Mouse (Mus musculus) urinary bladder, postnatal 36 days (tissue): ENCODE results near the gene Sox13.
A peak's percentile ranks its signal among the peaks of the same experiment; 100 is the strongest.

Source experiments
- DNase-seq, 2 experiments: peaks; one replicate each; pipeline ENCODE4 v3.0.0; 2022; ENCODE audit warnings: low spot score in 2 of 2, mixed read lengths in 1 of 2

The Sox13 gene

DNA sequence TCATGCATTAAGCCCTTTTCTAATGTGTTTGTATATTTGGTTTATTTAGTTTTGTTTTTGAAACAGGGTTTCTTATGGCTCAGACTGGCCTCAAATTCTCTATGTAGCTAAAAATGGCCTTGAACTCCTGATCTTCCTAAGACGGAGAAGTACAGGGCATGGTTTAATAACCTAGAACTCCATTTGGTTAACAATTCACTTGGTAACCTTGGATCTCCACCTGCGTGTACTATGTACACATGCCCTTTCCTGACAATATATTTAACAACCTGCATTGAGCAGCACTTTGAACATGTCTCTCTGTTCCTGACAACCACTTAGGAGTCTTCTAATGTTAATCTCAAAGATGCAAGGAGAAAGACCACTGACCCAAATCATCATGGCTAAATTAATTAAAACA is 7.0 kb upstream of the Sox13 start:
- DNase-seq, result no peak

DNA sequence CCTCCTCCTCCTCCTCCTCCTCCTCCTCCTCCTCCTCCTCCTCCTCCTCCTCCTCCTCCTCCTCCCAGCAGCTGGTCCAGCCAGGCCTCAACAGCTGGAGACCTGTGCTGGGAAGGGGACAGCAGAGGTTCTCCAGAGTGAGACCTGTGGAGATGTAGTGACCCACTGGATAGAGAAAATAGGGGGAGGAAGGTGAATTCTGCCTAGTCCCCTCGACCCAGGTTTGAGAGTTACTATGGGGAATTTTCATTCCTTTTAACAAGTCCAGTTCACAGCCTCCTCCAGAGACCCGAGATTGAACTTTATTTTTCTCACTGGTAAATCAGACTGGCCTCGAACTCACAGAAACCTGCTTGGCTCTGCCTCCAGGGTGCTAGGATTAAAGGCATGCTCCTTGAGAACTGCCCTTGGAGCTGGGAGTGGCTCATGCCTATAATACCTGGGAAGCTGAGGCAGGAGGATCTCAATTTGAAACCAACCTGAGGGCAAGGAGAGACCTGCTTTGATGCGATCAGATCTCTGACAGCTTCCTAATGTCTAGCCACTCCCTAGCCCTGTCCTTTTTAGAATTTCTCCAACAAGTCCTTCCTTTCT is 467 bp upstream of the Sox13 start:
- DNase-seq, result no peak

DNA sequence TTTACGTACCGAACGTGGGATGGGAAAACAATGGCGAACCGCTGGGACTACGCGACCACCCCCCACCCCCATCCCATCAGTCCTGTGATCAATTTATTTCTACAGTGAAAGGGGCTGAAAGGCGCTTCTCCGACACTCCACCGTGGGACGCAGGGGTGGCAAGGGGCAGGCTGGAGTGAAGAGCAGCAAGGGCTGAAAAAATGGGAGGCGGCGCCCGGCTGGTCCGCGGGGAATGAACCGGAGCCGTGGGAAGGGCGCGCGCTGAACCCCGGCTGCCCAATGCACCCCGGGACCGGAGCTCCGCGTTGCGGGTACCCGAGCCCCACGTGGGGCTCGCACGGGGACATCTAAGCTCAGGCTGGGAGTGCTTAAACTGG is 1.0 kb downstream of the Sox13 start:
- DNase-seq, result no peak

DNA sequence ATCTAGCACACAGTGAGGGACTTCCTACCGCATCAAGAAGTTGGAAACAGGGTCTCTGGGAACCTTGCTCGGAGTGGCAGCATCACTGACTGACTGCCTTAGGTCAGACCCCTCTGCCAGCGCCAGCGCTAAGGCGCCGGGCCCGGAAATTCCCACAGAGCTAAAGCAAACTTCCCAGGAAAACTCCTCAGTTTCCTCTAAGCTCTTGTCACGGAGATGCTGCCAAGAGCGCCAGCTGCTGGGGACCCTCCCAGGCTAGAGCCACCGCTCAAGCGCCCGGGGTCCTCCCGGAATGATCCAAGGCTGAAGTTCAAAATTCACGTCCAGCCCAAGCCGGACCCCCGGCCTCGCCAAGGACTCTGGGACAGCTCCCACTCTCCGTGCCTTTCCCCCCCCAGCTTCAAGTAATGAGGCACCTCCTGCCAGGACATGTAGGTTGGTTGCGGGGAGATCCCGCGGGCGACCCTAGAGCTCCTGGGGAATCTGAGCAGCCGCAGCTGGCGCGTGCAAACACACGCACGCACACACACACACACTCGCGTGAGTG is 1.5 kb downstream of the Sox13 start:
- no peak for DNase-seq

DNA sequence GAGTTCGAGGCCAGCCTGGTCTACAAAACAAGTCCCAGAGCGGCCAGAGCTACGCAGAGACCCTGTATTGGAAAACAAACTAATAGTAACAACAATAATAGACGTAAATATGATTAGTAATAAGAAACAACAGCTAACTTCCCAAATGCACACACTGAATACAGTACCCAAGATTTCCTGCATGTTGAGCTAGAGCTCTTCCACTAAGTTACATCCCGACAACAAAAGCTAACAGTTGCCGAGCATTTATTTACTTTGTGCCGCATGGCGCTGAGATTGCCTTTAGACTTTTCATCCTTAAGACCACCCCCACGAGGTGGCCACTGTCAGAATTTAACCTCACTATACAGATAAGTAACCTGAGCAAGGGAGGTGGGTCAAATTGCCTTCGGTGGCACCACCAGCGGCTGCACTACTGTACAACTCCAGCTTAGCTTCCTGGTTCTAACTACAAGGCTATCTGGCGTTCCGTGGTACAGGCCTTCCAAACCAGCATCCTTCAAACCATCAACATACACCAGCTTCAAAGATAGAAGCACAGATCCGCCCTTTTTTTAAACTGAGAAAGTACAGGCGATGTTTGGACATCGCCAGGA is 2.1 kb downstream of the Sox13 start:
- no peak for DNase-seq

DNA sequence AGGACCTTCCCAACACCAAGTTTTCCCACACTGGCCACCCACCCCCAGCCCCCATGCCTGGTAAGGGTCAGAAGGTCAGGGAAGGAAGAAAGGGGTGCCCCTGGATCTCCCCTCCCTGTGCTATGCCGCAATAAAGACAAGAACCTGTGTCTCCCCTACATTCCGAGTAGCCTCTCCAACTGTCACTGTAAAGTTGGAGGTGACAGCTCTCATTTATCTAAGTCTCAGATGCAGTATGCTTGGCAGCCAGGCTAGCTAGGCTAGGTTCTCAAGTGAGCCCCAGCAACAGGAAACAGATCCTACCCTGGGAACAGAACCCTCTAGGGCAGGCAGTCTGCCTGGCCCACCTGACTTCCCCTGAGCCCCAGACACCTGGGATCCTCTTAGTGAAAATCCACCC is 3.1 kb downstream of the Sox13 start:
- DNase-seq, result no peak

DNA sequence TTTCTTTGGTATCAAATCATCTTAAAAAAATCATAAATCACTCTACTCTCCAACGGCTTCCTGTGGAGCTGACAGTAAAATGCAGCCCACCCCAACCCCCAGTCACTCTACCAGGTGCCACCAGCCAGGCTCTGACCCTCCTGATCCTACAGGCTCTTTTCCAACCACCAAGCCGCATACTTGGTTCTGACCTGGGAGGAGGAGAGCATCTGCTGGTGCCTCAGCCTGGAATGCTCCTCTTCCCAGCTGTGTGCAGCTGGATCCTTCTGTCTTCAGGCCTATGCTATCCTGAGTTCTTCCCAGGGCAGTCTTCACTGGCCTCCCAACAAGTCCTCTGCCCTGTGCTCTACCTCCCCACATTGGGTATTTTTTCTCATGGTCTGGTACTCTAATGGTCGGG is 3.7 kb downstream of the Sox13 start:
- DNase-seq, result no peak

DNA sequence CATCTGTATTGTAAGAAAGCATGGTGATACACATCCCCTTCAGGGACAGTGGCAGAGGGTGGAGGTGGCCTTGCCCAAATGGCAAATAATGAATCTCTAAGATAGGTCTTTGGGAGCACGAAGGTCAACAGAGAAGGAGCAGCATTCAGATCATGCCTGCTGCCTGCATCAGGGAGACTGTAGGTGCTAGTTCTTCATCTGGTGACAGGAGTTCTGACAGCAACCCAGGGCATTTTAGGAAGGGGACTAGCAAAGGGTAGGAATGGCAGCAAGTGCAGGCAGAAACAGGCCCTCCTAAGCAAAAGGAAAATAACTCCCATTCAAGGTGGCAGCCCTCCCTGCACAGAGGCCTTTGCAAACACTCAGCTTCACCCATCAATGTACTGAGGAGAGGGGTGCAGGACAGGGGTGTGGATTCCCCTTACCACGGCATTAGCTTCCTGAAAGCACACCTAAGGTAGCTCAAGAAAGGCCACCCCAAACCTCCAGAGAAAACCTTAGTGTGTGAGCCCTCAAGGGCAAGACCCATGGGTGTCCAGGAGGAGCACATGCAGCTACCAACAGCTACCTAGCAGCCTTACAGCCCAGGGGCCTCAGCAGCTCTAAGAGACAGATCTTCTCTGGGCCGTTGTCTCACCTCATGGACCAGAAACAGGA is 4.9 kb downstream of the Sox13 start:
- DNase-seq, result no peak

DNA sequence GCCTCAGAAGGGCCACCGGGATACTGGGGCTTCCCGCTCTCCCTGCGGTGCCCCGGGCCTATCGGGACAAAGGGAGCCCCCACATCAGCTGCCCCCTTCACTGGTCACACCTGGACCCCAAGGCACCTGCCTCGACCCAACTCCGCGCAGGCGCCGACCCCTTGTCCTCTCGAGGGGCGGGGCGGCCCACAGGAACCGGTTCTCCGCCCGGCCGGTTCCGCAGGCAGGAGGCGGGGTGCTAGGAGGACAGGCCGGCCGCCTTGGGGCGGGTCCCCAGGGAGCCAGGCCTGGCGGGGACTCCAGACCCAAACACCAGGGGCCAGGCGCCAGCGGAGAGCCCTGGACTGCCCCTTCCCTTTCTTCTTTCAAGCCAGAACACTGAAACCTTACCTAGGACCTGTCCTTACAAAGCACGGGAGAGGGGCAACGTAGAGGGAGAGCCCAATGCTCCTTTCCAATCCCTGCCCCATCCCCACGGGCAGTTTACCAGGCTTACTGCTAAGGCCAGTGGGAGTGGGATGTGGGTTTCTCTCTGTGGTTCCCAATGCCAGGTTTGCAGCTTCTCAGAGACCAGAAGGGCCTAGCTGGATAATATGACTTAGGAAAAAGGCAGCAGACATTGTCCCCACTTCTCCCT is 5.9 kb downstream of the Sox13 start:
- DNase-seq, result peak; percentile 82 to 89

DNA sequence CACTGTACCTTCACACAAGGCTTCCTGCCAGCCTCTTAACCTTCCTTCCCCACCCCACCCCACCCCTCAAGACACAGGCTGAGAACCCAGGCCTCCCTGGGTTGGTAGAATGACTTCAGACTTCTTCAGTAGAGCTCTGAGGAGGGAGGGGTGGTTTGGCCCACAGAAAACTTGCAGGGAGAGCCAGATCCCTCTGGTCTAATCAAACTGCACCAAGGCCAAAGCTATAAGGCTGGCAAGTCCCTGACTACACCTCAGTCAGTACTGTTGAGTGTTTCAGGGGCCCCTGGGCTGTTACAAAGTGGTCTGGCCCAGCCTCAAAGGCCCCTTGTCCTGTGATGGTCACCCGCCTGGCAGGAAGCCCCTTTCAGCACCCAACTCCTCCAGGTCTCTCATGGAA is 6.6 kb downstream of the Sox13 start:
- no peak for DNase-seq

DNA sequence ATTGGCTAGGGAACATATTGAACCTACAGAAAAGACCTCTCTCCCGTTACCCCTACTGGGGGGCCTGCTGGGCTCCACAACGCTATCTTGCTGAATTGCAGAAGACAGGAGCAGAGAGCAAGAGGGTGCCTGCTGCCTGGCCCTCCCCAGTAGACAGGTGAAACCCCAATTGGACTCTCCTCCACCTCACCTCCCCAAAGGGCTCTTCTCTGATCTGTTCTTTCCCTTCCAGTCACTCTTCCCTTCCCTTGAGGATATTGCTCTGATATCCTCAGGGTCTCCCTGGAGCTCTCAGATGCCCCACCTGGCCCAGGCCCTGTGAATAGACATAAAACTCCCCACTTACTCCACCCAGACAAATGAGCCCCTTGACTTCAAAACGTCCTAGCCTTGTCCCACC is 7.1 kb downstream of the Sox13 start:
- DNase-seq, result no peak

DNA sequence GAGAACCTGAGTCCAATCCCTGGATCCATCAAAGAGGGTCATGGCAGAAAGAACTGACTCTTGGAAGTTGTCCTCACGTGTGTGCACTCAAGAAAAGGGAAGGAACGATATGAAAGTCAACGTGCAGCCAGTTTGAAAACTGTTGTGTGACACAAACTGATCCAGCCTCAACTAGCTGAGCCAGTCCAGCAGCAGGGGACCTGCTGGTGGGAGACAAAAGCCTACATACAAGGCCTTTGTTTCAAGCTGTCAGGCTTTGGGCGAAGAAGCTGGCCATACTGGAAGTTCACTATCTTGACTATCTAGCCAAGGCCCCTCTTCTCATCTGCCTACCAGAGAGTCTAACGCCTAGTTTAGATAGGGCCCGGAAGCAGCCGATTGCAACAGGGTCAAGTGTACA is 7.7 kb downstream of the Sox13 start:
- no peak for DNase-seq

DNA sequence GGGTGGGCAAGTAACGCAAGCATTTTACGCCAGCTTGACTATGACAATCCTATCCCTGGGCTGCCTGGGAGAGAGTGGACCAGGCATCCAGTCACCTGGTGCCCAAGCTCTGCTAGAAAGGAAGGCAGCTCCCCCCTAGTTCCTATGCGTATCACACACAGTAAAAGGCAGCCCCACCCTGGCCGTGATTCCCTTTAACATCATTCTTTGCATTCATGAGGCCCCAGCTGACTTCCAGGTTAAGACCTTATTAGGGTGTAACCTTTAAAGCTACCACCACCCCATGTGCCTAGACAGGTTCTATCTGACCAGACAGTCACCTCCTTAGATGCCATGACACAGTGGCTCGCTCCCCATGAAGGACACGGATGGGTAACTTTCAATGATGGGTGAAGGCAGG is 8.7 kb downstream of the Sox13 start:
- DNase-seq, result no peak

DNA sequence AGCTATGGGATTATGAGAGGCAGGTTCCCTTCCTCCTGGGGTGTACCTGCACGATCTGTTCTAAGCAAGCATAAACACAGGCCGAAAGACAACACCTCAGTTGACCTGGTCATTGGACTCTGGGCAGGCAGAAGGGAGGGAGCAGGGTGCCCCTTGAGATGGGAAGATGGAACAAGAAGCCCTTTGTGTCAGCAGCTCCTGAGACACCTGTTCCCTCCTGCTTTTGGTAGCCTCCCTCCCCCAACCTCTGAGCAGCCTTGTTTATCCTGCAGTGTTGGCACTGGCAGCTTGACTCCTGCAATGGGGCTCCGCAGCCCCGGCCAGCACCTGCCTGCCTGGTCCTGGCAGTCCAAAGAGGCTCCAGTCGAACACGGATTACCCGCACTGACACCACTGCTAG is 9.1 kb downstream of the Sox13 start:
- no peak for DNase-seq

DNA sequence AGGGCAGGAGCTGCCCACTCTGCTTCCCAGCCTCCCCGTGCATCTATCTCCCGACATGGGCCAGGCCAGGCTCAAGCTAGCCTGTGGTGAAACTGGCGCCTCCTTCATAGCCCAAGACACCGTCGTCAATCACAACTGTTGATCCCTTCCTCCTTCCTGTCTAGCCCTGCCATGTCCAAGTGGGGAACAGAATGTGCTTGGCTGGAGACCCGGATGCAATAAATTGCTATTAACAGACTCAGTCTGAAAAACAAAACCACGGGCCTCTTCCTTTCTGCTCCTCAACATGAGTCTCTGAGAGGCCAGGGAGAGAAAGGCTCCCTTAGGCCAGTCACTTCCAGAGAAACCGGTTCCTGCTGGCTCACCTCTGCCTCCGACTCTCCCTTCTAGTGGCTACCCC is 11.2 kb downstream of the Sox13 start:
- DNase-seq, result no peak

DNA sequence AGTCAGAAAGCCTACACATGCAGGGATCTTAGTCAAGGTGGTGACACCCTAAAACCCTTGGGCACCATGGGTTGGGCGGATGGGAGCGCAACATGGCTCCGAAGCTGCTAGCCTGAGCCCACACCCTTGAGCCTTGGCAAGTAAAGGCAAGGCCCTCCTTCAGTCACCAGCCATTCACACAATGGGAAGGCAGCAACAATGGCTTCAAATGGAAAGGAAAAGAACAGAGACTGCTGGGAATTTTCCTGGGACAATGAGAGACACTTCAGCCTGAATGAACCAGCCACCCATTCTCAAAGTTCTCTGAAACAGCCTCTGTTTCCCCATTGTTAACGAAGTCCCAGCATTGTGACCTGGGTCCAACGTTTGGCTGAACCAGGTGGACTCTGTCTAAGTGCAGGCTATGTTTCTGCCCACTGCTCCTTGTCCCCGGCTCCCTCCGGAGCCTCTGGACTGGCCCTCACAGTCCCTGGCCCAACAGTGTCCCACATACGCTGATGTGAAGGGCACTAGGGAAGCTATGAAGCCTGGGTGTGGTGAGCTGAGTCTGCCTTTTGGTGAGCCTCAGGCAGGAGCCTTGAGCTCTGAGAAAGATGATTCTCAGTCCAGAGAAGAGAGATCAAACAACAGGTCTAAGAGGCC is 12.6 kb downstream of the Sox13 start:
- DNase-seq, result no peak

DNA sequence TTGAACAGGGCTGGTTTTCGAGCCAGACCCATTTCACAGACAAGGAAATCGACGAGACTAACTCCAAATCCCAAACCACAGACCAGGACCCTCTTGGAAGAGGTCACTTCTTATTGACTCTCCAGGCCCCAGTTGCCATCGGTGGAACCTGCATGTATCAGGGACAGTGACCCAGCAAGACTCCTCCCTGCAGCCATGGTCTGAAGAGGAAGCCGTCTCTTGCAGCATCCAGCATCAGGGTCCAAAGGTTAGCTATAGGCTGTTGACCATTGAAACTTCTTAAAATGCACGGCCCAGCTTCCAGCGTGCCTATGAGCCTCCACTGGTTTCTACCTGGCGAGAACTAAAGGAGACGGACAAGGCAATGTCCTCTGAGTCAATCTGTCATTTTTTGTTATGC is 14.4 kb downstream of the Sox13 start:
- DNase-seq, result no peak

DNA sequence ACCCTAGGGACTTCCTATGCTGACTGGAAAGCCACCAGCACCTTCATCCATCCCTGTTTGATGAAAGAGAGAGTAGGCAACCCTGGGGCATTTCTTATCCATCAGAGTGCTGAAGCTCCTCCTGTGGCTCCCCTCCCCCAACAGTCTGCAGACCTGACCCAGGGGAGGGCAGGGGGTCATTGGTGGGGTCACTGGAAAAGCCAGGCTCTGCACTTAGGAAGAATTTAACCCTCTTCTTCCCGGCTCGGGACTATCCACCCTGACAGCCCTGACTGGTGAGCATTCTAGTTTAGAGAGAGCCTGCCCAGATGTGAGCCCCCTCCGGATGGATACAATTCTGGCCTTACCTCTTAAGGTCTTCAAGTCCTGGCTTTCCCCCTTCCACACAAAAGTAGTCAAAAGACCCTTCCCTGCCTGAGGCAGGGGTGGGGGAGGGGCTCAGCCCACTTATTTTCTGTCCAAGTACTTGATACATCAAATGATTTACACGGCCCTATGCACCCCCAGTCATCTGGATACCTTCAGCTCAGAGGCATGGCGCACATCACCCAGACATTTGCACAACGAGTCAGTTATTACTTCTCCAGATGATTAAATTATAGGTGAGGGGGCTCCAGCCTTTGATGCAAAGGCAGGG is 15.2 kb downstream of the Sox13 start:
- no peak for DNase-seq

DNA sequence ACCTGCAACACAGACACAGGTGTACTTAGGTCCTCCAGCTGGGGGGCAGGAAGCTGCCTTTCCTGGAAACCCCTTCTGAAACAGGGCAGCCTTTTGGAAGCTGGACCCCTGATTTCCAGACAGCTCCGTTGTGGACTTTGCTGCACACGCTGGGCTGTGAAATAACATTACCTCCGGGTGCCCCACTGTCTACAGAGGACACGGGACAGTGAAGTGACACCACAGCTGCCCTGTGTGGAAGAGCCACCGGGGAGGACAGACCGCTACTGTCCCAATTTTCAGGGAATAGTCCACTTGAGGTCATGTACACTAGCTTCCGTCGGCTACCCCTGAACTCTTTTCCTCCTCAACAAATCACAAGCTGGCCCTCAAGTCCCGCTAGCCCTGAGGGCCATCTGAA is 15.9 kb downstream of the Sox13 start:
- no peak for DNase-seq

DNA sequence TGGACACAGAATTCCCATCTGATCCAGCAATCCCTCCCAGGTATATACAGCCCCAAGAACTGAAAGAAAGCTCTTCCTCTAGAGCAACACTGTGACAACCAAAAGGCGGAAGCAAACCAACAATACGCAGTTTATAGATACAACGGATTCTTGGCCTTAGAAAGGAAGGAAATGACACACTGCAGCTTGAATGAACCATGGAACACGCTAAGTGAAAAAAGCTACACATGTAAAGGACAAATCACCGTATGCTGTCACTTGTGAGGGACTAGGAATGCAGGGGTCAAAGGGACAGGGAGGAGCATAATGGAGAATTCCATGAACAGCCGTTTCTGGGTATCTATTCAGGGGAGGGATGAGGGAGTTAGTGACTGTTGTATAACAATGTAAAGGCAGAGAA is 16.7 kb downstream of the Sox13 start:
- no peak for DNase-seq

DNA sequence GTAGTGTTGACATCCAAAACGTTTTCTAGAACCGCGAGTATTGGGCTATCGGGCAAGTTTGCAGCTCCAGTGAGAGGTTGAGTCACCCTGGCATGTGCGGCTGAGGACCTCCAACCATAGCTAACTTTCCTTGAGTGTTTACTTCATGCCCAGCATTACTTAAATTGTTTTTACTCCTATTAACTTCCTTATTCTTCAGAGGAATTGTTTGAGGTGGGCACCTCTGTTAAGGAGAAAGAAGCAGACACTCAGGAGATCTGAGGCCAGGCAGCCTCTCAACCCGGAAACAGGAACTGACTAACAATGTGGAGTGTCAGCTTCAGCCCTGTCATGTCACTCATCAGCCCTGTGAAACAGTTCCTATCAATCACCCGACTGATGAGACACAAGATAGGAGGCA is 17.6 kb downstream of the Sox13 start:
- DNase-seq, result no peak

DNA sequence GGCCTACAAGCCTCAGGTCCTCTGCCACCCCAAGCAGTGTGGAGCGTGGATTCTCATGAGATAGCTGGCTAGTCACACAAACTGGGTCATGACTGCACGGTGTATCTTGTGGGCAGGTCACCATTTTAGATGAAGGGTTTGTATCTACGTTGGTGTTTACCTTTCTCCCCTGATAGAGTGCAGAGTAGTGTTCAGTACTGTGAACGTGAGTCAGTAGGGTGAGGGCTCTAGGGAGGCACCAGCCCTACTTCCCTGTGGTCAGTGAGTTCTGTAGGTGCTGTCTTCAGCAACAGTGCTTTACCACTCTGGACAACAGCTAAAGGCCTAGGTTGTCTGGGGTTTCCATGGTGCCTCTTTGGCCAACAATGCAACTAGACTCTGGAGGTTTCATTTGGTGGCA is 20.2 kb downstream of the Sox13 start:
- DNase-seq, result no peak
